Mouse (Mus musculus): ENCODE data around the gene Nlrp4b.
"Not testable (repeated sequence)": the region's sequence is repeated elsewhere in the genome, so short reads cannot be mapped to it uniquely, and the experiment has no call there.

The Nlrp4b gene

DNA sequence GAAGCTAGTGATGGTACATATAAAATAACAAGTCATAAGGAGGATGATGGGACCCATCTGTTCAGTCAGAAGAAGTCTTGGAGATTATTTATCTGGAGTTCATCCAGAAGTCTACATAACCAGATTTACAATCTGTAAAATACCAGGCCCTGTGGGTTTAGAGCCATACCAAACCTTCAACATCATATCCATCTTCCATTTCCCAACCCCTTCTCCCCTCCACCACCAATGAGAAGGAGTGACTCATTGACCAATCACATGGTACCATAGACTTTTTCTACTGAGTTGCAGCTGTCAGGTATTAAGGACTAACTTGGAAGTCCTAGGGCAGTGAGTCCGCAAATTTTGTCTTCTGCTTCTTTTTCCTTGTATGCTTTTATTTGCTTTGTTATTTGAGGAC lies at the start of gene Nlrp4b:
Nlrp4b (plus strand) TSS at position 301 of the 400 bp plus-strand sequence.
- no peak for DNase-seq

- DNase-seq: no peak
Observed at GRCm38 (mm10) chr7:10754264-10754663, 66.7 kb downstream of the Nlrp4b start, which contains the start of gene Vmn1r71. Vmn1r71 (minus strand) TSS chr7:10754364.

- not testable (repeated sequence) for DNase-seq
Observed at GRCm38 (mm10) chr7:10757551-10757950, 70.0 kb downstream of the Nlrp4b start.

All from lung, postnatal 4 days (tissue).